Mouse (Mus musculus) limb, embryonic 12.5 days (tissue): Measurements from ENCODE around the gene Pfdn6. TPM values are rescaled to one million over a fixed set of nuclear protein-coding genes. Genes with fewer than 3 reads are reported as not detected.

ENCODE experiments used
- ATAC-seq: fragments of 200-750 bp; cut with Nextera tagmentation; 2 replicates; pipeline ENCODE4 v1.8.0; 2017; ENCODE audit warnings: low read depth, moderate TSS enrichment; ENCODE audit not compliant: insufficient number of reproducible peaks, insufficient read depth, low FRiP score, low TSS enrichment
- H3K27ac ChIP-seq: fragments of 300-500 bp; sonication (generic); 2 replicates; pipeline ENCODE4 v1.5.1; 2016; ENCODE audit warnings: mild to moderate bottlenecking, moderate library complexity
- H3K27me3 ChIP-seq: fragments of 300-500 bp; sonication (generic); 2 replicates; pipeline ENCODE4 v1.6.1; 2016; ENCODE audit warnings: mild to moderate bottlenecking, moderate library complexity
- H3K36me3 ChIP-seq: fragments of 300-500 bp; sonication (generic); 2 replicates; pipeline ENCODE4 v1.6.1; 2016; ENCODE audit warnings: mild to moderate bottlenecking, moderate library complexity
- H3K4me1 ChIP-seq: fragments of 300-500 bp; sonication (generic); replicated peaks from 2 replicates; pipeline ENCODE4 v1.6.1; 2016
- H3K4me2 ChIP-seq: fragments of 300-500 bp; sonication (generic); 2 replicates; pipeline ENCODE4 v1.6.1; 2016; ENCODE audit warnings: mild to moderate bottlenecking, moderate library complexity
- H3K4me3 ChIP-seq: fragments of 300-500 bp; sonication (generic); replicated peaks from 2 replicates; pipeline ENCODE4 v1.5.1; 2016; ENCODE audit warnings: mild to moderate bottlenecking
- H3K9ac ChIP-seq: fragments of 300-500 bp; sonication (generic); replicated peaks from 2 replicates; pipeline ENCODE4 v1.6.1; 2016; ENCODE audit warnings: mild to moderate bottlenecking, moderate library complexity
- H3K9me3 ChIP-seq: fragments of 300-500 bp; sonication (generic); 2 replicates; pipeline ENCODE4 v1.6.1; 2016; ENCODE audit warnings: mild to moderate bottlenecking, moderate library complexity
- WGBS: fragments of 180-500 bp; shearing (Covaris S2); methylation state at CpG from one replicate; pipeline ENCODE4 v1.1.7; 2016; 5-methylcytosine and 5-hydroxymethylcytosine counted together
- polyA plus RNA-seq: library from polyadenylated mRNA; unstranded; fragments of >200 nt; fragmentation: Nextera tagmentation; extraction: Ambion mirVana; gene quantifications from 2 replicates; pipeline ENCODE4 v1.2.1, GENCODE M21; 2016

The Pfdn6 gene
- polyA plus RNA-seq, 1 experiment from 2014 or later: 186 TPM

DNA sequence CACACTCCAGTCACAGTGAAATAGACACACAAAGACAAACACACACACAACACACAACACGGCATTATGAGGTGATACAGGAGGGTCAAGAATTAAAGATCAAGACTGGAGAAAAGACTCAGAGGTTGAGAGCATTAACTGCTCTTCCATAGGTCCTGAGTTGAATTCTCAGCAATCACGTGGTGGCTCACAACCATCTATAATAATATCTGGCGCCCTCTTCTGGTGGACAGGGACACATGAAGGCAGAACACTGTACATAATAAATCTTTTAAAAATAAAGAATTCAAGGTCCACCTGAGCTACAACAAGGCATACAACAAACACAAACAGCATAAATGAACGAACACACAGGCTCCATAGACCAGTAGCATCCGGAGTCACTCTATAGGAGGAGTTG lies 28.8 kb upstream of the Pfdn6 start:
- Histone ChIP-seq H3K27ac (no peak overlapping the region), H3K9me3 (no peaks in the 10 kb centered on the region; the same call in 1 of the 2 replicates), H3K9ac (no peak overlapping the region), H3K27me3 (peaks cover 5% of the 10 kb centered on the region; the same call in 1 of the 2 replicates), H3K4me1 (0 out of 2 replicates have a peak, but pooled peaks cover 3% of the 10 kb centered on the region), H3K36me3 (peaks cover 26% of the 10 kb centered on the region), H3K4me3 (no peak overlapping the region), H3K4me2 (no peak overlapping the region)
- ATAC-seq: 0 out of 2 replicates have a peak, but pooled peaks have one; percentile 8
- WGBS: 26% methylated on average over 5 of the region's 5 CpGs

DNA sequence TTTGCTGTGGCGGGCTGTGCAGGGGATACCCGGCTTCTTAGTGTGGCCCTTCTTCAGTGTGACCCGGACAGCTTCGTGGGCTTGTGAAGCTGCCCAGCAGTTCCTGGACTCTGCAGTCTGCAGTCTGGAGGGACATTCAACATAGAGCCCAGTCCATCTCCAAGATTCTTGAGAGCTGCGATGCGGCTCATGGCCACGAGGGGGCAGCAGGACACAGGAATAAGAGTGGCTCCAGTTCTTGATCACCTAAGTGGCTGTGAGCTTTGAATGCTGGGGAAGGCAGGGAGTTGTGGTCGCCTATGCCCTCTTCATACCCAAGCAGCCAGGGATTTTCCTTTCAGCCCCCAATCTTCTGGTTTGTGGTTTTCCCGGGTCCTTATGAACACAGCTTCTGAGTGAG lies 28.3 kb upstream of the Pfdn6 start:
- Histone ChIP-seq H3K9ac (no peak overlapping the region), H3K4me2 (no peak overlapping the region), H3K27me3 (peaks cover 5% of the 10 kb centered on the region; the same call in 1 of the 2 replicates), H3K36me3 (peaks cover 31% of the 10 kb centered on the region), H3K4me1 (0 out of 2 replicates have a peak, but pooled peaks cover 3% of the 10 kb centered on the region), H3K9me3 (no peaks in the 10 kb centered on the region; the same call in 1 of the 2 replicates), H3K4me3 (no peak overlapping the region), H3K27ac (no peak overlapping the region)
- peak; percentile 28 for ATAC-seq
- WGBS: 3% methylated on average over 9 of the region's 9 CpGs

DNA sequence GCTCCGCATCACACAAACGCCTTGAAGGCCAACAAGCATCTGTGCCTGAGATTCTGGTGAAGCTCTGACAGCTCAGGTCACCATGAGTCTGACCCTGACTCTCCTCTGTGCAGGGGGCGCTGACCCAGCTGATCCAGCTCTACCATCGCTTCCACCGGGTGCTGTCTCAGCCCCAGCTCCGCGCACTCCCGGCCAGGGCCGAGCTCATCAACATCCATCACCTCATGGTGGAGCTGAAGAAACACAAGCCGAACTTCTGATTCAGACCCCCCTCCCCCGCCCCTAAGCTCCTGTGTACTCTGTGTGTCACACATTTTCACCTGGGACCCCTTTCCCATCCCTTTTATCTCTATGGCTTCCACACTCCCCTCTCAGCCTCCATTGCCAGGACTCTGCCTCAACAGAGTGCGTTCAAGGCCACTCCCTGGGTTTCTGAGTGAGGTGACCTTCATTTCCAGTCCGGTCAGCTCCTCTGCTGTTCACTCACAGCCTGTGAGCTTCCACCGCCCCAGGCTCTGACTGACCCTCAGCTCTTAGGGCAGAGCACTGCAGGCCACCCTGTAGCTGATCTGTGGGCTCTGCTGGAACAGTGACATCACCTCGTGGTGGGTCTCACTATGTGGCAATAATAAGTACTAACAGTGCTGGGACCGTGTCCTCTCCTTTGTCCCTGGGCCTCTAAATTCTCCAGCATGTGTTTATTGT lies 25.9 kb upstream of the Pfdn6 start:
- H3K4me2 ChIP-seq: no peak overlapping the region
- H3K4me1 ChIP-seq: no peaks in the 10 kb centered on the region
- no peak; the same call in 1 of the 2 replicates for ATAC-seq
- H3K27me3 ChIP-seq: no peaks in the 10 kb centered on the region
- peaks cover 56% of the 10 kb centered on the region for H3K36me3 ChIP-seq
- WGBS: 88% methylated on average over 16 of the region's 16 CpGs
- H3K27ac ChIP-seq: no peak overlapping the region
- H3K9me3 ChIP-seq: no peaks in the 10 kb centered on the region; the same call in 1 of the 2 replicates
- H3K4me3 ChIP-seq: no peak overlapping the region
- H3K9ac ChIP-seq: no peak overlapping the region

DNA sequence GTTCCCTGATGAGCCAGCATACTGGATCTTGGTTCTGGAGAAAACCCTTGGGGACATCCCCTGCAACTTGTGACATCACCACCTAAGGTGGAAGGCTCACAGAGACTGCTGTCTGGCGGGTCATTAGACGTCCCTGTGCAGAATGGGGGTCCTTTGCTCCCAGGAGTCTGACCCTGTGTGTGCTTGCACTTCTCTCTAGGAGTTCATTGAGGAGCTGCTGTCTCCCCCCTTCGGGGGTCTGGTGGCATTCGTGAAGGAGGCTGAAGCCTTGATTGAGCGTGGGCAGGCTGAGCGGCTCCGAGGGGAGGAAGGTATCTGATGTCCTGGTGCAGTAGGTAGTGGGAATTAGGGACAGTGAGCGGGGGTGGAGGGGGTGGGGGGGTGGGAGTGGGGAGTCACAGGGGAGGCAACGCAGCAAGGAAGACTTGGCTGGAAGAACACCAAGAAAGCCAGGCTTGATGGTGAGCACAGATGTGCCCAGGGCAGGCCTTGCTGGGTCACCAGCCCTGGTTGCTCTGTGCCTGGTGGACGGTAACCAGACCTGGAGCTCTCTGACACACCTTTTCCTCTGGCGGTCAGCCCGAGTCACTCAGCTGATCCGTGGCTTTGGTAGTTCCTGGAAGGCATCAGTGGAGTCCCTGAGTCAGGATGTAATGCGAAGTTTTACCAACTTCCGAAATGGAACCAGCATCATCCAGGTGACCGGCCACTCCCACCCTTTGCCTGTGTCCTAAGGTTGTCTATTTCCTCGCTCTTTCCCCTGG lies 25.1 kb upstream of the Pfdn6 start:
- Histone ChIP-seq H3K4me3 (no peak overlapping the region), H3K36me3 (peaks cover 63% of the 10 kb centered on the region)
- no peak for ATAC-seq

DNA sequence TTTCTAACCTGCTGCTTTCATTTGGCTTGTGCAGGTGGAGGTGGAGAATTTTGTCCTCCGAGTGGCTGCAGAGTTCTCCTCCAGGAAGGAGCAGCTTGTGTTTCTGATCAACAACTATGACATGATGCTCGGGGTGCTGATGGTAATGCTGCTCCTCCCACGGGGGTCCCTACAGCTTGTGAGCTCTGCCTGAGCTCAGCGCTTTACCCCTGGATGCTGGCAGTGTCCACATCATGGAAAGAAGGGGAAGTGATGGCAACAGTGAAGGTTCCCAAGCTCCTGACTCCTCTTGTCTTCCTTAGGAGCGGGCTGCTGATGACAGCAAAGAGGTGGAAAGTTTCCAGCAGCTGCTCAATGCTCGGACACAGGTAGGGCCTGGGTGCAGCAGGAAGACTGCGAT lies 22.7 kb upstream of the Pfdn6 start:
- no peaks in the 10 kb centered on the region for H3K27me3 ChIP-seq
- no peak overlapping the region for H3K9ac ChIP-seq
- H3K4me3 ChIP-seq: no peak overlapping the region
- H3K4me2 ChIP-seq: no peak overlapping the region
- H3K36me3 ChIP-seq: peaks cover 83% of the 10 kb centered on the region
- no peaks in the 10 kb centered on the region for H3K9me3 ChIP-seq
- H3K27ac ChIP-seq: no peak overlapping the region
- WGBS: 90% methylated on average over 7 of the region's 7 CpGs
- ATAC-seq: no peak
- peaks cover 2% of the 10 kb centered on the region; the same call in 1 of the 2 replicates for H3K4me1 ChIP-seq

More for the DNA sequence above, 25.1 kb upstream of the Pfdn6 start:
- no peaks in the 10 kb centered on the region for H3K4me1 ChIP-seq
- 89% methylated on average over 17 of the region's 17 CpGs for WGBS
- no peak overlapping the region for H3K27ac ChIP-seq
- H3K4me2 ChIP-seq: no peak overlapping the region
- no peaks in the 10 kb centered on the region for H3K27me3 ChIP-seq
- H3K9ac ChIP-seq: no peak overlapping the region
- H3K9me3 ChIP-seq: no peaks in the 10 kb centered on the region; the same call in 1 of the 2 replicates

DNA sequence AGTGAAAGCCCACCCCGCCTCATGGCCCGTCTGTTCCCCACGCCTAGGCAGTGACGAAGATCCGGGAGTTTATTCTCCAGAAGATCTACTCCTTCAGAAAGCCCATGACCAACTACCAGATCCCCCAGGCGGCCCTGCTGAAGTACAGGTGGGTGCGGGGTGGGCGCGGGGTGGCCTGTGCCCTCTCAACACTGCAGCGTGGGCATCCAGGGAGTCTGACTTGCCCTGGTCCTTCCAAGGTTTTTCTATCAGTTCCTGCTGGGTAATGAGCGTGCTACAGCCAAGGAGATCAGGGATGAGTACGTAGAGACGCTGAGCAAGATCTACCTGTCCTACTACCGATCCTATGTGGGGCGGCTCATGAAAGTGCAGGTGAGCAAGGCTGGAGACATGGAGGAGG lies 19.8 kb upstream of the Pfdn6 start:
- no peak for ATAC-seq
- Histone ChIP-seq H3K4me2 (no peak overlapping the region), H3K4me1 (peaks cover 15% of the 10 kb centered on the region), H3K27me3 (no peaks in the 10 kb centered on the region), H3K27ac (no peak overlapping the region), H3K4me3 (no peak overlapping the region), H3K9ac (no peak overlapping the region), H3K9me3 (no peaks in the 10 kb centered on the region), H3K36me3 (peaks cover 62% of the 10 kb centered on the region)
- WGBS: 92% methylated on average over 15 of the region's 15 CpGs

DNA sequence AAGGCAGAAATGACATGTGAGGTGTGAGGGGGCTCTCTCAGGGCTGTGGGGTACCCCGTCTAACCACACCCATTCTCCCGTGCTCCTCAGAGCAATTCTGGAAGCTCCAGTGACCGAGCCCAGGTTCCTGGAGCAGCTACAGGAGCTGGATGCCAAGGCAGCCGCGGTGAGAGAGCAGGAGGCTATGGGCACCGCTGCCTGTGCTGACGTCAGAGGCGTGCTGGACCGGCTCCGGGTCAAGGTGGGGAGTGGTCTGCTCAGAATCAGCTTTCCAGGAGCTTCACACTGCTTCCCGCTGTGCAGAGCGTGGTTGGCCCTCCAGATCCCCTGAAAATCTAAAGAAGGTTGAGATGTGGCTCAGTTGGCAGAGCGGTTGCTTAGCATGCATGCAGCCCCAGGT lies 19.0 kb upstream of the Pfdn6 start:
- no peak for ATAC-seq
- no peak overlapping the region for H3K4me3 ChIP-seq
- H3K27me3 ChIP-seq: no peaks in the 10 kb centered on the region
- no peak overlapping the region for H3K4me2 ChIP-seq
- no peak overlapping the region for H3K9ac ChIP-seq
- H3K4me1 ChIP-seq: peaks cover 22% of the 10 kb centered on the region
- no peaks in the 10 kb centered on the region for H3K9me3 ChIP-seq
- peaks cover 63% of the 10 kb centered on the region for H3K36me3 ChIP-seq
- H3K27ac ChIP-seq: no peak overlapping the region
- whole genome bisulfite sequencing: 95% methylated on average over 13 of the region's 13 CpGs

DNA sequence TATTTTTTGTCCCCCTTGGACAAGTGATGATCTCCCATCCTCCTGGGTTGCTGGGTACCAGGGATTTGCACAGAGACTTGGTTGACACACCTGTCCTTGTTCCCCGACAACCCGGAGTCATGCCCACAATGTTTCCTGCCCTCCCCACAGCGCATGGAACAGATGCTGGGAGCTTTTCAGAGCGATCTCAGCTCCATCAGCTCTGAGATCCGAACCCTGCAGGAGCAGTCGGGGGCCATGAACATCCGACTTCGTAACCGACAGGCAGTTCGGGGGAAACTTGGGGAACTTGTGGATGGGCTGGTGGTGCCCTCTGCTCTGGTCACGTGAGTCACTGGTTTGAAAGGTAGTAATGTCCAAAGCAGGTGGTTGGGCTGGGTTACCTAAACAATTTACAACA lies 18.3 kb upstream of the Pfdn6 start:
- no peaks in the 10 kb centered on the region for H3K9me3 ChIP-seq
- peaks cover 63% of the 10 kb centered on the region for H3K36me3 ChIP-seq
- no peak overlapping the region for H3K4me2 ChIP-seq
- no peaks in the 10 kb centered on the region for H3K27me3 ChIP-seq
- WGBS: 91% methylated on average over 11 of the region's 11 CpGs
- no peak for ATAC-seq
- no peak overlapping the region for H3K4me3 ChIP-seq
- peaks cover 29% of the 10 kb centered on the region for H3K4me1 ChIP-seq
- no peak overlapping the region for H3K27ac ChIP-seq
- no peak overlapping the region for H3K9ac ChIP-seq

DNA sequence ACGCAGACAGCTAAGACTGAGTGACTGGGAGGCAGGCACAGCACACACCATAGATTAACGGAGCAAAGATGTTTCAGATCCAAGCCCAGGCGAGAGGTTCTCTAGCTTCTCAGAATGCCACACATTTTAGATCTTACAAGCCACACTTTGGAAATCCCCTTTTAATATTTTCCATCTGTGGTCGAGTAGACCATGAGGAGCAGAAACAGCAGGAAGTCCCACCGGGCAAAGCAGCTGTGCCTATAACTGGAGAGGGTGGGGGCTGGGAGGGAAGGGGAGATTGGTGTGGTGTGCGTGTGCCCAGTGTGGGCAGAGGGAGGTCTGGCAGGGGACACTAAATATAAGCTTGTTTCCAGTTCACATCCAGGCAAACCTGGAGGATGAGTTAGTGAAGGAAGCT lies 17.4 kb upstream of the Pfdn6 start:
- no peak overlapping the region for H3K27ac ChIP-seq
- H3K9ac ChIP-seq: no peak overlapping the region
- H3K4me2 ChIP-seq: no peak overlapping the region
- H3K27me3 ChIP-seq: no peaks in the 10 kb centered on the region
- peaks cover 39% of the 10 kb centered on the region for H3K4me1 ChIP-seq
- WGBS: 52% methylated on average over 6 of the region's 6 CpGs
- no peaks in the 10 kb centered on the region for H3K9me3 ChIP-seq
- peaks cover 63% of the 10 kb centered on the region for H3K36me3 ChIP-seq
- no peak for ATAC-seq
- H3K4me3 ChIP-seq: no peak overlapping the region

DNA sequence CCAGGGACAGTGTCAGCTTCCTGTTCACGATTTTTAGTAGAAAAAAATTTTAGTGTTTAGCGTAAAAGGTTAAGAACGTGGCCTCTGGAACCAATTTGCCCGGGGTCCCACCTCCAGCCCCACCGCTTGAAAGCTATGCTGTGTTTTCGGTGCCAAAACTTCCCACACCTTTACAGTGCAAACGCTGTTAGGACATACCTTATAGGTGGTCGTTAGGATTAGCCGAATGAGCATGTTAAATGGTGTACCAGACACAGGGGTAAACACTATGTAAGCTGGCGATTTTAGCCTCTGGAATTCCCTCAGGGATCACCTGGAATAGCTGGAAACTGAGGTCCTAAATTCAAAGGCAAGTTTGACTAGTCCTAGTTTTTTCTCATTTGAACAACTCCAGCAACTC lies 16.2 kb upstream of the Pfdn6 start:
- H3K9ac ChIP-seq: peak overlapping the region; percentile 54
- H3K4me3 ChIP-seq: peak overlapping the region; percentile 95
- peaks cover 50% of the 10 kb centered on the region for H3K4me1 ChIP-seq
- no peak for ATAC-seq
- H3K9me3 ChIP-seq: no peaks in the 10 kb centered on the region
- H3K4me2 ChIP-seq: peak overlapping the region; percentile 99
- H3K27ac ChIP-seq: peak overlapping the region; percentile 89; the same call in 1 of the 2 replicates
- H3K27me3 ChIP-seq: no peaks in the 10 kb centered on the region
- 8% methylated on average over 10 of the region's 10 CpGs for WGBS
- peaks cover 63% of the 10 kb centered on the region for H3K36me3 ChIP-seq

DNA sequence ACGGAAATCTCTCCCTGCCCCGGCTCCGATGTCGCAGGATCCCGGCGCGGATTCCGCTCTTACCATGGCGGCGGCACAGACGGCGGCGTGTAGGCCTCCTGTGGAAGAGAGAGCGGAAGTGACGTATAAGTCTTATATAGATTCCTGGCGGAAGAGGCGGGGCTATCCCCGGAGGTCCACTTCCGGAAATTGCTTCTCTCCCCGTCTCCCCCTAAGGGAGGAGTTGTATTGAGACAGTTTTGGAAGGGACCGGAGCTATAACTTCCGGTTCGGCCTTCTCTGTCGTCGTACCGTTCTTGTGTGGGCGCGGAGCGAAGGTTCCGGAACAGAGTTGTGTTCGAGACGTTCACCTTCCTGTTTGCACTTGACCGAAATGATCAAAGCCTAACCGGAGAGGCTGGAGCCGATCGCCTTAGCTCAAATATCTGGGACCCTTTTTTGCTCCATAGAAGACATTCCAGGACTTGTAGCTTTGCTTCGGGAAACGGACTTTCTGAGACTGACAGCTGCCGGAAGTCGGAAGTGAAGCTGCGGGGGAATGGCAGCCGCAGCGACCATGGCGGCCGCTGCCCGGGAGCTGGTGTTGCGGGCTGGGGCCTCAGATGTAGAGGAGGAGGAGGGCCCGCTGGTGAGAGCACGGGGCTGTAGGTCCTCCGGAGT lies 15.5 kb upstream of the Pfdn6 start, which contains the start of the genes Vps52 and Rps18:
Vps52 (plus strand) TSS at position 258 of the 660 bp plus-strand sequence.
Rps18 (minus strand) TSS at position 447 of the 660 bp plus-strand sequence.
- Histone ChIP-seq H3K36me3 (peaks cover 56% of the 10 kb centered on the region), H3K4me1 (peaks cover 57% of the 10 kb centered on the region), H3K27me3 (no peaks in the 10 kb centered on the region), H3K4me2 (peak within 1 kb of the TSS; percentile 99), H3K4me3 (peak within 1 kb of the TSS; percentile 95), H3K9me3 (no peaks in the 10 kb centered on the region), H3K27ac (peak within 1 kb of the TSS; percentile 95), H3K9ac (peak within 1 kb of the TSS; percentile 98)
- ATAC-seq: peak; percentile 73
- under 1% methylated on average over 50 of the region's 50 CpGs for WGBS
